Mouse (Mus musculus) limb, embryonic 15.5 days (tissue): ENCODE measurements around the gene Cd300c. TPM values are rescaled to one million over a fixed set of nuclear protein-coding genes. Genes with fewer than 3 reads are reported as not detected.
"Not testable (repeated sequence)": the region's sequence is repeated elsewhere in the genome, so short reads cannot be mapped to it uniquely, and the experiment has no call there.

Experiments
- ATAC-seq: fragments of 200-750 bp; cut with Nextera tagmentation; 2 replicates; pipeline ENCODE4 v1.8.0; 2017; ENCODE audit warnings: low read depth, moderate TSS enrichment; ENCODE audit not compliant: insufficient number of reproducible peaks, low FRiP score, low TSS enrichment
- H3K27ac ChIP-seq: fragments of 300-500 bp; sonication (generic); 2 replicates; pipeline ENCODE4 v1.5.1; 2015; ENCODE audit warnings: moderate library complexity, mild to moderate bottlenecking, inconsistent platforms
- H3K27me3 ChIP-seq: fragments of 300-500 bp; sonication (generic); 2 replicates; pipeline ENCODE4 v1.6.1; 2015; ENCODE audit warnings: inconsistent platforms
- H3K36me3 ChIP-seq: fragments of 300-500 bp; sonication (generic); 2 replicates; pipeline ENCODE4 v1.6.1; 2015; ENCODE audit warnings: inconsistent platforms
- H3K4me1 ChIP-seq: fragments of 300-500 bp; sonication (generic); 2 replicates; pipeline ENCODE4 v1.6.1; 2015; ENCODE audit warnings: inconsistent platforms
- H3K4me2 ChIP-seq: fragments of 300-500 bp; sonication (generic); 2 replicates; pipeline ENCODE4 v1.6.1; 2015; ENCODE audit warnings: mild to moderate bottlenecking, inconsistent platforms
- H3K4me3 ChIP-seq: fragments of 300-500 bp; sonication (generic); 2 replicates; pipeline ENCODE4 v1.5.1; 2015; ENCODE audit warnings: mild to moderate bottlenecking, inconsistent platforms
- H3K9ac ChIP-seq: fragments of 300-500 bp; sonication (generic); 2 replicates; pipeline ENCODE4 v1.6.1; 2015; ENCODE audit warnings: inconsistent platforms
- H3K9me3 ChIP-seq: fragments of 300-500 bp; sonication (generic); 2 replicates; pipeline ENCODE4 v1.6.1; 2016; ENCODE audit warnings: inconsistent platforms
- WGBS: fragments of 180-500 bp; shearing (Covaris S2); methylation state at CpG from one replicate; pipeline ENCODE4 v1.1.7; 2015; 5-methylcytosine and 5-hydroxymethylcytosine counted together
- polyA plus RNA-seq: library from polyadenylated mRNA; unstranded; fragments of >200 nt; fragmentation: Nextera tagmentation; extraction: Ambion mirVana; gene quantifications from 2 replicates; pipeline ENCODE4 v1.2.1, GENCODE M21; 2015

Gene Cd300c
- not detected in 2 replicates for polyA plus RNA-seq

GRCm38 (mm10) chr11:114968752-114969207 lies at the start of gene Cd300c:
Gene Cd300c (minus strand): TSS chr11:114969157.
- no peak within 1 kb of the TSS for H3K27ac ChIP-seq
- H3K4me3 ChIP-seq: no peak within 1 kb of the TSS
- H3K27me3 ChIP-seq: no peaks in the 10 kb centered on the region
- 75% methylated on average over 9 of the region's 9 CpGs for WGBS
- no peak within 1 kb of the TSS for H3K4me2 ChIP-seq
- no peak within 1 kb of the TSS for H3K9ac ChIP-seq
- ATAC-seq: no peak
- H3K4me1 ChIP-seq: no peaks in the 10 kb centered on the region
- 0 out of 2 replicates have a peak, but pooled peaks cover under 1% of the 10 kb centered on the region for H3K9me3 ChIP-seq
- H3K36me3 ChIP-seq: no peaks in the 10 kb centered on the region

GRCm38 (mm10) chr11:115016093-115016492 lies 47.1 kb upstream of the Cd300c start, which contains the start of gene Cd300ld2:
Gene Cd300ld2 (minus strand): TSS chr11:115016193.
- H3K4me3 ChIP-seq, H3K9me3 ChIP-seq, H3K36me3 ChIP-seq, H3K27ac ChIP-seq, H3K4me1 ChIP-seq, H3K9ac ChIP-seq, ATAC-seq, H3K27me3 ChIP-seq, H3K4me2 ChIP-seq: not testable (repeated sequence)
- WGBS: no CpG with 5 or more reads among the region's 7 CpGs

- H3K9me3 ChIP-seq: no peaks in the 10 kb centered on the region
- H3K4me2 ChIP-seq: no peak overlapping the region
- no peak overlapping the region for H3K27ac ChIP-seq
- 80% methylated on average over 5 of the region's 5 CpGs for WGBS
- H3K4me1 ChIP-seq: no peaks in the 10 kb centered on the region
- H3K27me3 ChIP-seq: no peaks in the 10 kb centered on the region
- no peak for ATAC-seq
- H3K4me3 ChIP-seq: no peak overlapping the region
- H3K9ac ChIP-seq: no peak overlapping the region
- H3K36me3 ChIP-seq: no peaks in the 10 kb centered on the region
These were observed 35.1 kb upstream of the Cd300c start for GRCm38 (mm10) chr11:115004070-115004469.

GRCm38 (mm10) chr11:115001474-115002040 lies 32.6 kb upstream of the Cd300c start, which contains the start of gene Cd300c2:
Gene Cd300c2 (minus strand): TSS chr11:115001880.
- no peaks in the 10 kb centered on the region for H3K27me3 ChIP-seq
- H3K27ac ChIP-seq: no peak within 1 kb of the TSS
- no peaks in the 10 kb centered on the region for H3K36me3 ChIP-seq
- ATAC-seq: no peak
- no peak within 1 kb of the TSS for H3K9ac ChIP-seq
- no peaks in the 10 kb centered on the region for H3K9me3 ChIP-seq
- 84% methylated on average over 7 of the region's 7 CpGs for WGBS
- H3K4me1 ChIP-seq: no peaks in the 10 kb centered on the region
- H3K4me3 ChIP-seq: no peak within 1 kb of the TSS
- no peak within 1 kb of the TSS for H3K4me2 ChIP-seq

GRCm38 (mm10) chr11:114989793-114990192 lies 20.8 kb upstream of the Cd300c start, which contains the start of gene Cd300ld:
Gene Cd300ld (minus strand): TSS chr11:114989922.
- no peak within 1 kb of the TSS for H3K4me3 ChIP-seq
- no peak within 1 kb of the TSS for H3K27ac ChIP-seq
- 77% methylated on average over 4 of the region's 4 CpGs for WGBS
- no peaks in the 10 kb centered on the region for H3K27me3 ChIP-seq
- H3K36me3 ChIP-seq: no peaks in the 10 kb centered on the region
- H3K4me1 ChIP-seq: no peaks in the 10 kb centered on the region
- no peaks in the 10 kb centered on the region for H3K9me3 ChIP-seq
- no peak for ATAC-seq
- H3K9ac ChIP-seq: no peak within 1 kb of the TSS
- H3K4me2 ChIP-seq: no peak within 1 kb of the TSS

GRCm38 (mm10) chr11:114981866-114982265 lies 12.9 kb upstream of the Cd300c start:
- H3K36me3 ChIP-seq: no peaks in the 10 kb centered on the region
- no peaks in the 10 kb centered on the region for H3K27me3 ChIP-seq
- H3K27ac ChIP-seq: no peak overlapping the region
- H3K9me3 ChIP-seq: 0 out of 2 replicates have a peak, but pooled peaks cover 3% of the 10 kb centered on the region
- H3K4me1 ChIP-seq: no peaks in the 10 kb centered on the region
- no peak for ATAC-seq
- H3K4me2 ChIP-seq: no peak overlapping the region
- WGBS: 76% methylated on average over 4 of the region's 4 CpGs
- H3K9ac ChIP-seq: no peak overlapping the region
- no peak overlapping the region for H3K4me3 ChIP-seq

- no peaks in the 10 kb centered on the region for H3K36me3 ChIP-seq
- H3K4me2 ChIP-seq: no peak overlapping the region
- no peaks in the 10 kb centered on the region for H3K4me1 ChIP-seq
- no peak overlapping the region for H3K27ac ChIP-seq
- no peaks in the 10 kb centered on the region for H3K27me3 ChIP-seq
- H3K9ac ChIP-seq: no peak overlapping the region
- no peak for ATAC-seq
- no peak overlapping the region for H3K4me3 ChIP-seq
- 70% methylated on average over 10 of the region's 10 CpGs for WGBS
- 0 out of 2 replicates have a peak, but pooled peaks cover 4% of the 10 kb centered on the region for H3K9me3 ChIP-seq
These were observed 3.8 kb upstream of the Cd300c start for GRCm38 (mm10) chr11:114972726-114973125.

GRCm38 (mm10) chr11:114965182-114965828 lies 3.7 kb downstream of the Cd300c start:
- WGBS: 47% methylated on average over 3 of the region's 3 CpGs

GRCm38 (mm10) chr11:114960369-114960768 lies 8.6 kb downstream of the Cd300c start:
- Histone ChIP-seq H3K4me1 (no peaks in the 10 kb centered on the region), H3K36me3 (no peaks in the 10 kb centered on the region), H3K4me2 (no peak overlapping the region), H3K9ac (no peak overlapping the region), H3K9me3 (no peaks in the 10 kb centered on the region), H3K27ac (no peak overlapping the region), H3K4me3 (no peak overlapping the region), H3K27me3 (no peaks in the 10 kb centered on the region)
- ATAC-seq: no peak
- 75% methylated on average over 1 of the region's 1 CpGs for WGBS

More at GRCm38 (mm10) chr11:114965182-114965828, 3.7 kb downstream of the Cd300c start:
- Histone ChIP-seq H3K4me3 (no peak overlapping the region), H3K36me3 (no peaks in the 10 kb centered on the region), H3K27ac (no peak overlapping the region), H3K9ac (no peak overlapping the region), H3K4me1 (no peaks in the 10 kb centered on the region), H3K4me2 (no peak overlapping the region), H3K9me3 (no peaks in the 10 kb centered on the region), H3K27me3 (no peaks in the 10 kb centered on the region)
- ATAC-seq: no peak

GRCm38 (mm10) chr11:114934144-114934543 lies 34.8 kb downstream of the Cd300c start, which contains the start of gene Cd300lb:
Gene Cd300lb (minus strand): TSS chr11:114934386.
- Histone ChIP-seq H3K27me3 (no peaks in the 10 kb centered on the region; the same call in 1 of the 2 replicates), H3K4me1 (no peaks in the 10 kb centered on the region), H3K9ac (no peak within 1 kb of the TSS), H3K9me3 (no peaks in the 10 kb centered on the region), H3K36me3 (no peaks in the 10 kb centered on the region), H3K4me3 (no peak within 1 kb of the TSS), H3K27ac (no peak within 1 kb of the TSS), H3K4me2 (no peak within 1 kb of the TSS)
- no peak for ATAC-seq
- WGBS: 46% methylated on average over 6 of the region's 6 CpGs

GRCm38 (mm10) chr11:114933591-114933990 lies 35.4 kb downstream of the Cd300c start:
- Histone ChIP-seq H3K4me1 (no peaks in the 10 kb centered on the region), H3K27me3 (no peaks in the 10 kb centered on the region; the same call in 1 of the 2 replicates), H3K4me2 (no peak overlapping the region), H3K9me3 (no peaks in the 10 kb centered on the region), H3K4me3 (no peak overlapping the region), H3K27ac (no peak overlapping the region), H3K9ac (no peak overlapping the region), H3K36me3 (no peaks in the 10 kb centered on the region)
- WGBS: 65% methylated on average over 4 of the region's 4 CpGs
- ATAC-seq: no peak

- Histone ChIP-seq H3K36me3 (no peaks in the 10 kb centered on the region), H3K4me1 (no peaks in the 10 kb centered on the region), H3K9ac (no peak overlapping the region), H3K4me2 (no peak overlapping the region), H3K4me3 (no peak overlapping the region), H3K27ac (no peak overlapping the region), H3K9me3 (no peaks in the 10 kb centered on the region), H3K27me3 (no peaks in the 10 kb centered on the region; the same call in 1 of the 2 replicates)
- WGBS: 75% methylated on average over 5 of the region's 5 CpGs
- ATAC-seq: no peak
These were observed 37.9 kb downstream of the Cd300c start for GRCm38 (mm10) chr11:114931041-114931440.
